Comparison of ENCODE assay signal across 8 mouse cellular contexts in the genomic region with DNA sequence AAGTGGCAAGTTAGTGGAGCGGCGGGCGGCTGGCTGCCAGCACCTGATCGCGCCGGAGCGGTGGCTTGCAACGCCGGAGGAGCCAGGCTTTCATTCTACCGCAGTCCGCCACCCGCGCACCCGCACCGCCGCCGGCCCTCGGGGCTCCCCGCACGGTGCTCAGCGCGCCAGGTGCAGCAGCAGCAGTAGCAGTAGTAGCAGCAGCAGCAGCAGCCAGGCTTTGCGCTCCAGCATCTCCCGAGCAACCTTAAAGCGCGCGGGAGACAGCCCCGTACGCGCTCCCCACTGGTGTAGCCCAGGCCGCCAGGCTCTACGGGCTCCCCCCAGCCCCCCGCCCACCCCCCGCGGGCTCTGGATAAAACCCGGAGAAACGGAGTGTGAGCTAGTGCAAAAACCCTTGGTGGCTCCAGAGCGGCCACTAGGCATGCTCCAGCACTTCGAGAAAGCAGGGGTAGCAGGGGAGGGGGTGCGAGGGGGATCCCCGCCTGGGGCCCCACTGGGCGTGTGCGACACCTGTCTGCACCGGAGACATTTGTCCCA. TPM values are rescaled to one million over a fixed set of nuclear protein-coding genes. Genes with fewer than 3 reads are reported as not detected.
DNase-seq lines count a peak whose midpoint lies in the region; ATAC-seq lines count a peak whose summit lies in the region.

No protein-coding gene starts in this region.

- no peaks in the 10 kb centered on the region for H3K4me1 ChIP-seq in embryonic facial prominence, embryonic 11.5 days (ENCODE audit: control insufficient read depth, insufficient read depth, low read length)
- peaks cover 5% of the 10 kb centered on the region; the same call in 1 of the 2 replicates for H3K4me1 ChIP-seq in intestine, embryonic 15.5 days (replicated peaks)

- WGBS in embryonic facial prominence, embryonic 11.5 days: under 1% methylated on average over 44 of the region's 44 CpGs
- WGBS in intestine, embryonic 15.5 days: under 1% methylated on average over 44 of the region's 44 CpGs

- H3K9me3 ChIP-seq in embryonic facial prominence, embryonic 11.5 days (replicated peaks; ENCODE audit: control insufficient read depth, low read length): no peaks in the 10 kb centered on the region
- H3K9me3 ChIP-seq in intestine, embryonic 15.5 days: no peaks in the 10 kb centered on the region

- peaks cover 23% of the 10 kb centered on the region for H3K27me3 ChIP-seq in embryonic facial prominence, embryonic 11.5 days (ENCODE audit: control insufficient read depth, insufficient read depth, low read length)
- H3K27me3 ChIP-seq in intestine, embryonic 15.5 days (replicated peaks): peaks cover 32% of the 10 kb centered on the region

- H3K9ac ChIP-seq in embryonic facial prominence, embryonic 11.5 days (replicated peaks; ENCODE audit: low read length): peak overlapping the region; percentile 13; the same call in 1 of the 2 replicates
- peak overlapping the region; percentile 20; the same call in 1 of the 2 replicates for H3K9ac ChIP-seq in intestine, embryonic 15.5 days

- H3K4me2 ChIP-seq in embryonic facial prominence, embryonic 11.5 days (ENCODE audit: low read depth, low read length): peak overlapping the region; percentile 91
- peak overlapping the region; percentile 91 for H3K4me2 ChIP-seq in intestine, embryonic 15.5 days (replicated peaks)

- H3K36me3 ChIP-seq in embryonic facial prominence, embryonic 11.5 days (replicated peaks; ENCODE audit: control insufficient read depth, insufficient read depth, low read depth, low read length): no peaks in the 10 kb centered on the region
- H3K36me3 ChIP-seq in intestine, embryonic 15.5 days: no peaks in the 10 kb centered on the region

- peak overlapping the region; percentile 46 for H3K4me3 ChIP-seq in embryonic facial prominence, embryonic 11.5 days (ENCODE audit: low read depth, low read length)
- peak overlapping the region; percentile 46 for H3K4me3 ChIP-seq in intestine, embryonic 15.5 days (replicated peaks)

- peak; percentile 79 for ATAC-seq in embryonic facial prominence, embryonic 11.5 days (replicated peaks; ENCODE audit: insufficient number of reproducible peaks, low FRiP score, low TSS enrichment, low read depth)
- peak; percentile 71 for ATAC-seq in intestine, embryonic 15.5 days

- peak; percentile 15 for DNase-seq in ovary, postnatal 36 days (ENCODE audit: low spot score)
- DNase-seq in ovary, adult 18-20 months (ENCODE audit: low spot score): no peak
- peak; percentile 28 for DNase-seq in embryonic facial prominence, embryonic 11.5 days (ENCODE audit: low spot score)
- DNase-seq in liver: peak; percentile 3
- peak; percentile 70 to 83 for DNase-seq in right cerebral cortex, postnatal 10 days (ENCODE audit: low spot score in 2 of 2)
- DNase-seq in c-Kit-positive CD71-positive TER-119-positive erythroid progenitor cells, embryonic 14.5 days (ENCODE audit: low spot score): no peak
- DNase-seq in lung, postnatal 36 days: no peak

- H3K27ac ChIP-seq in embryonic facial prominence, embryonic 11.5 days (replicated peaks; ENCODE audit: low read depth, low read length): no peak overlapping the region
- no peak overlapping the region for H3K27ac ChIP-seq in intestine, embryonic 15.5 days

RNA-seq across cellular contexts. Expression of gene Dpp10, which starts 0.5 kb away (rescaled TPM):
- 0.20 and 0.29 TPM in 2 replicates for polyA plus RNA-seq in embryonic facial prominence, embryonic 11.5 days (2014; fragmentation: Nextera tagmentation; extraction: Ambion mirVana)
- polyA plus RNA-seq in intestine, embryonic 15.5 days (2015; fragmentation: Nextera tagmentation; extraction: Ambion mirVana): 0.68 and 0.75 TPM in 2 replicates

Comparison
In these comparisons a context has a peak if more than half of its experiments do, and no peak if none do; other contexts are left out.
1. DNase-seq: peak in ovary, postnatal 36 days (single experiment), embryonic facial prominence, embryonic 11.5 days (single experiment), liver (single experiment) and right cerebral cortex, postnatal 10 days (2 of 2); none in ovary, adult 18-20 months (single experiment), c-Kit-positive CD71-positive TER-119-positive erythroid progenitor cells, embryonic 14.5 days (single experiment) and lung, postnatal 36 days (single experiment).